Mouse (Mus musculus) embryo, embryonic 9.5 days (tissue): ENCODE data around the gene Gm4778.
A peak's percentile ranks its signal among the peaks of the same experiment; 100 is the strongest.
"Not testable (repeated sequence)": the region's sequence is repeated elsewhere in the genome, so short reads cannot be mapped to it uniquely, and the experiment has no call there.

ENCODE experiments used
- DNase-seq: peaks from one replicate; pipeline ENCODE4 v3.0.0-alpha.2; 2017; ENCODE audit errors: extremely low spot score

The Gm4778 gene

GRCm38 (mm10) chr3:94263736-94264135, at the start of gene Gm4778:
Gene Gm4778 (plus strand): TSS chr3:94264036.
- DNase-seq: not testable (repeated sequence)

- DNase-seq: peak; percentile 14
These were observed 3.2 kb upstream of the Gm4778 start for GRCm38 (mm10) chr3:94260598-94260997.

GRCm38 (mm10) chr3:94275991-94276390, 12.2 kb downstream of the Gm4778 start:
- DNase-seq: no peak

GRCm38 (mm10) chr3:94305457-94305856, 41.6 kb downstream of the Gm4778 start:
- no peak for DNase-seq

- no peak for DNase-seq
These were observed 43.1 kb downstream of the Gm4778 start for GRCm38 (mm10) chr3:94306975-94307374.

- peak; percentile 91 for DNase-seq
These were observed 46.0 kb downstream of the Gm4778 start, which contains the start of gene Them4 for GRCm38 (mm10) chr3:94309633-94310363. Gene Them4 (plus strand): TSS chr3:94310089.

GRCm38 (mm10) chr3:94310491-94310890, 46.7 kb downstream of the Gm4778 start:
- no peak for DNase-seq

- DNase-seq: no peak
These were observed 47.1 kb downstream of the Gm4778 start for GRCm38 (mm10) chr3:94310911-94311310.

- DNase-seq: no peak
These were observed 47.5 kb downstream of the Gm4778 start for GRCm38 (mm10) chr3:94311376-94311775.
